Mouse (Mus musculus): ENCODE results near the gene Pithd1.
A peak's percentile ranks its signal among the peaks of the same experiment; 100 is the strongest.
"Not testable (repeated sequence)": the region's sequence is repeated elsewhere in the genome, so short reads cannot be mapped to it uniquely, and the experiment has no call there.

The Pithd1 gene

DNA sequence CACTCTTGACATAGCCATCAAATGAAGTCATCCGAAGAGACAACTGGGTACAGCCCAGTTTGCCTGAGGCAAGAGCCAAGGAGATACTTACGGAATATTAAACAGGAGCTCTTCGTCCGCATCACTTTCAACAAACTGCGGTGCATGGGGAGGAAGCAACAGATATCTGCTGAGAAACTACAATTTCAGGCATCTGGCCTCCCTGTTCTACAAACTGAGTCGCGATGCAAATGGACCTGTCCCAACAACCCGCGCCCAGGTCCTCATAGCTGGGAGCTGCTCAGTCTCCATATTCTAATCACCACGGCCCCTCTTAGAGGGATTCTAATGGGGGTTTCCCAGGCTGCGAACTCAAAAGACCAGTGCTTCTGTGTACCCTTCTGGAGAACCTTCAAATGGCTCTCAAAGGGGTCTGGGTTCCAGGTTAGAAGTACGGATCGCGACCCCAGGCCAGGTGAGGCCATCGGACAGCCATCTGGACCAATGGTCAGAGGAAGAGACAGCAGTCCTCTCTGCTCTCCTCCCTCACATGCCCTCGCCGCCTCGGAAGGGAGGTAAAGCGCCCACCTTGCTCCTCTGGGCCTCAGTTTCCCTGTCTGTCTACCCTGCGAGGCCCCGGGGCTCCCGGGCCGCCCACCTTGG, 642 bp downstream of the Pithd1 start:
- no peak for DNase-seq

DNA sequence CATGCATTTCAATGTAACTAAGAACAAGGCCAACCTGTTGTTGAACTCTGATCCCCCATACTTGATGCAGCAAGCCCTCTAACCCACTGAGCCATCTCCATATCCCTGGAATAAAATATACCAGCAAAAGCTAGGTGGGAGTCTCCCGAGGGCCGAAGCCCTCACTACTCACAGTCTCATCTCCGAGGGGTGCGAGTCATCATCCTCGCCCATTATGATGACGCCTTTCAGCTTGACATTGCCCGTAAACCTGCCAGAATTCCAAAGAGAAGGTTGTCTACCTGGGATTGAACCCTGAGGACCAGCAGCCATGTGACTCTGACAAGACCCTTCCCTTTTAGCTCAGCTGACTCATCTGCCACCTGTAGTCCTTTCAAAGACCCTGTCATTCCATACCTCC, 1.3 kb downstream of the Pithd1 start:
- DNase-seq, result no peak

DNA sequence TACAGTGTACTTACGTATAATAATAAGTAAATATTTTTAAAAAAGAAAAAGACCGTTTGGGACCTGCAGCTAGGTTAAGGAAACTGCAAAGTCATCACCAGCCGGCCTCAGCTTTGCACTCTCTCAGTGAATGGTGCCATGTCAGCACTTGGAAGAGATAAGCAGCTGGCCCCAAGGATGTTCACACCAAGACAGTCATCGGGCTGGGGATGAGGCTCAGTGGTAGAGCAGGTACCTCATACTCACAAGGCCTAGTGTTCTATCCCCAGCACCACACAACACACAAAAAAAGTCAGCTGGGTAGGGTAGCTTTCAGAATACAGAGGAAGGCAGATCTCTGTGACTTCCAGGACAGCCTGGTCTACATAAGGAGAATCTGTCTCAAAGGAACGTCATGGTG, 1.9 kb downstream of the Pithd1 start:
- DNase-seq, result no peak

DNA sequence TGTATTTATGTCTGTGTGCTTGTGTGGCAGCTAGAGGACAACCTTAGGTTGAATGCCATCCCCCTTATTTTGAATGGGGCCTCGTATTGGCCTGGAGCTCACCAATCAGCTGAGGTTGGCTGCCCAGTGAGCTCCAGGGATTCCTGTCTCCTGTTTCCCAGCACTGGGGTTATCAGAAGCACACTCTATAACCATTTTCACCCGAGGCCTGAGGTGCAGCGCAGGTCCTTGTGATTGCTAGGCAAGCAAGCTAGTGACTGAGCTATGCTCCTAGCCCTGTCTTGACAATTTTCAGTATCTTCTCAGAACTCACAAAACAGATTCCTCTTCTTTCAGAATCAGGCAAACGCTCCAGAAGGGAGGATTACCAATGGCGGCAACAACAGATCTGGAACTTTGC, 2.5 kb downstream of the Pithd1 start:
- DNase-seq, result no peak

DNA sequence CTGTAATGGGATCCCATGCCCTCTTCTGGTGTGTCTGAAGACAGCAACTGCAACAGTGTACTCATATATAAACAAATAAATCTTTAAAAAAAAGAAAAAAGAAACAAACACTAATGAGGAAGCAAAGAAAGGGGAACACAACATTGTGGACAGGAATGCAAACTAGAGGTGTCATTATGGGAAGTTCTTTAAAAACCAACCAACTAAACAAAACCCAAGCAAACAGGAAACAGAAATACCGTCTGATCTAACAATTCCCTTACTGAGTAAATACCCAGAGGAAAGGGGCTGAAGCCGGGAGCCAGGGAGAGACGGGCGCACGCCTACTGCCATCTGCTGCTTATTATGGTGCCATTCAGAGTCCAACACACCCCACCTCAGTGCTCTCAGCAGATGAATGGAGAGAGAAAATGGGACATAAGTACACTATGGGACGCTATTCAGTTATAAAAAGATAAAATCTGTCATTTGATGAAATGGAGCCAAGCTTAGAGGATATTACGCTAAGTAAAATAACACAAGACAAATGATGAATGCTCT, 5.5 kb downstream of the Pithd1 start:
- DNase-seq, result no peak

DNA sequence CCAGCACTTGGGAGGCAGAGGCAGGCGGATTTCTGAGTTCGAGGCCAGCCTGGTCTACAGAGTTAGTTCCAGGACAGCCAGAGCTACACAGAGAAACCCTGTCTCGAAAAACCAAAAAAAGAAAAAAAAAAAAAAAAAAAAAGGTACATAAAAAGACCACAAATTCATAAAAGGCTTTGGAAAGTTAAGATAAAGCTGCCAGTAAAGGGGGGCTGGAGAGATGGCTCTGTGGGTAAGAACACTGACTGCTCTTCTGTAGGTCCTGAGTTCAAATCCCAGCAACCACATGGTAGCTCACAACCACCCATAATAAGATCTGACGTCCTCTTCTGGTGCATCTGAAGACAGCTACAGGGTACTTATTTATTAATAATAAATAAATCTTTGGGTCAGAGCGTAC, 6.8 kb downstream of the Pithd1 start:
- not testable (repeated sequence) for DNase-seq

DNA sequence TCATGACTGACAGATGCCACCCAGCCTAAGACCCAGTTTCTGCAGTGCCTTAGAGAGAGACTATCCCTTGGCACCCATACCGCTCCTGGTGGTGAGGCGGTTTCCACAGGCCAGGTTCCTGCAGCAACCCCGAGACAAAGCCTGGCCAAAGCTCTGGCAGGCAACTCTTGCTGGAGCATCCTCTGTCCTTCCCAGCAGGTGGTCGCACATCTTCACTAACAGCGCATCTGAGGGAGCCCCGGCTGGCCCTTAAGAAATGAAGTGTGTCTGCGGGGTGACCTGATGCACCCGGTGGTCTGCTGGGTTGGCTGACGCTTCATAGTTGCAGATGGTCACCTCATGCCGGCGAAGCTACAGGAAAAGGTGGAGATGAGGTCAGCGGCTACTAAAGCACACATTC, 10.9 kb downstream of the Pithd1 start:
- no peak for DNase-seq

DNA sequence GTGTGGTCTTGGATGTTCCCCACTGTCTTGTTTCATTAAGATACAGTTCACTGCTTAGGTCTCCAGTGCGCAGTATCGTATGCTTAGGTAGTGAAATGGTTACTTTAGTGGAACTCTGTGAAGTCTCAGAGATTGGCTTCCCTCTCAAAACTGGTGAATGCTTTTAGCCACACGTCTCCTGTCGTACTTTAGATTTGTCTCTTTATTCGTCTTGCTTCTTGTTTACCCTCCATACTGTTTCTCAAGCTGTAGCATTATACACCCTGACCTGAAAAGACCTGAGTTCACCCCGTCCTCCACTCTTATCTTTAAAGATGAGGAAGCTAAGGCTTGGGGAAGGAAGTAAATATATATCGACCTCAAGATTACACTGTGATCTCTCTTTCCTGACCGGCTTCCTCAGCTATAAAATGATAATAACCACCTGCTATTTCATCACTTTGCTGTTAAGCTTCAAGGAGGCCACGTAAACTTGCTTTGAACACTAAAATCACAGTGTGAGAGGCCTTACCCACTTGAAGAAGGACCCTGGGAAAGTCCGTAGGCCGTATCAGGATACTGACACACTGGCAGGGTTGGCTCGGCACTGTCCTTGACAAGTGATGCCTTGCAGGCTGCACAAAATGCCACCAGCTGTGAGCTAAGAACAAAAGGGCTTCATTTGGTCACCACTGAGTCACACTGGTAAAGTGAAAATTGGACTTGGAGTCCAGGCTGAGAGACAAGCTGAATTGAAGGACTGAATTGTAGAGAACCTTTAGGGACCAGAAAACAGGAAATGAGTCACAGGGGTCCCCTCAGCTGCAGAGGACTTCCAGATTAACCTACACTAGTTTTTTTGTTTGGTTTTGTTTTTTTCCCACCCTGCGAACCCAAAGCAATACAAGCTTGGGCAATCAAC, 13.9 kb downstream of the Pithd1 start:
- DNase-seq, result no peak

DNA sequence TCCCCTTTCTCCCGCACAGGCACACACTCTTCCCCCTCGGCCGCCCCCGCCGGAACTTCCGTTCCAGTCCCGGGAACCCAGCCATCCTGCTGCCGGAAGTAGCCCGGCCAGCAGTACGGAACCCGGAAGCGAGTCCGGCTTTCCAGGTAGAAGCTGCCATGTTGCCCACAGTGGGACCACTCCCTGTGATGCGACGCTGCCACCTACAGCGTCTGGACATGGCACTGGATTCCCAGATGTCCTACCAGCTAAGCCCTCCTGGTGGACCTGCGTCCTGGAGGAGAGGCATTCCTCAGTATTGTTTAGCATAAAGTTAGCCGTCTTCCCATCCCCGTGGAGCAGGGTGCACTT, 14.5 kb downstream of the Pithd1 start, which contains the start of gene Lypla2:
TSS of gene Lypla2 (minus strand) at position 71 of the 351 bp plus-strand sequence.
- peak; percentile 91 for DNase-seq

DNA sequence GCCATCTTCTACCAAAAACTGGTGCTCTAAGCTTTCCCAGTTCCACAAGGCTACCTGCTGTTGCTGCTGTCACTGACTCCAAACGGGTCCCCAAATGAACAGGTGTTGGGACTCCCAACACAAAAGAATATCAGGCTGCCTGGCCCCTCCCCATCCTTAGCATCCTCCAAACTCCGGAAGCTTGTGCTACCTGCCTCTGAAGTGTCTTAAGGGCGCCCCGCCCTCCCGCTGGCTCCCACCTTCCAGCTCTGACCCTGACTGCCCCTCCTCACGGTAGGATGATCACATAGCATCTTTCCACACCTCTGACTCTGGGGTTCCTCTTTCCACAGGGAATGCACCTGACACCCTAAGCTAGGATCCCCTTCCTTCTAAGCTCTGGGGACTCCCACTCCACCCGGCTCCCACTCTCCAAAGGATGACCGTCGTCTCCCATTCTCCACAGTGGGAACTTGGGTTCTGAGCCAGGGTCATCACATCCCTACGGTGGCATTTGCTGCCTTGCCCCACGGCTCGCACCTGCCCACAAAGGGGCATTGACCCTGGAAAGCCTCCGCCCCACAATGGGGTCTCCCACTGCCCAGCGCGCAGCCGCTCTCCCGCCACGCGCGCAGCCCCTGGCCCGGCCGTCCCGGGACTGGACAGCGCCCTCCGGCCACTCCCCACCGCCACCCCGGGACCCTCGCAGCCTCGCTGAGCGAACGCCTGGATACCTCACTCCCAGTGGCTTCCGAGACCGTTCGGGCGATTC, 15.1 kb downstream of the Pithd1 start:
- no peak for DNase-seq

DNA sequence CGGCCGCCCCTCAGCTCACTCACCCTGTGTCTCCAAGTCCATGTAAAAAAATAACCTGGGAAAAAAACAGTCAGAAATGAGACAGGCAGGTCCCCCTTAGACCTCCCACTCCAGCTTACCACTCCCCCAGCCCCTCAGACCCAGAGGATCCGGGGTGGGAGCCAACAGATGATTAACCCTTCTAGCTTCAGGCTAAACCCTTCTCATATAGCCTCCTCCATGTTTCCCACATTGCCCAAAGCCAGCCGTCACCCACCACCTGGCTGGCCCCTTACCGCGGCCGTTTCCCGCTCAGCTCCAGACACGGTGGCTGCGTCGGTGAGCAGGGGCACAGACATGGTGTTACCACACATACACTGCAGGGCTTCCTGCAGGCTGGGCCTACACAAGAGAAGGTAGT, 16.5 kb downstream of the Pithd1 start:
- DNase-seq, result no peak

DNA sequence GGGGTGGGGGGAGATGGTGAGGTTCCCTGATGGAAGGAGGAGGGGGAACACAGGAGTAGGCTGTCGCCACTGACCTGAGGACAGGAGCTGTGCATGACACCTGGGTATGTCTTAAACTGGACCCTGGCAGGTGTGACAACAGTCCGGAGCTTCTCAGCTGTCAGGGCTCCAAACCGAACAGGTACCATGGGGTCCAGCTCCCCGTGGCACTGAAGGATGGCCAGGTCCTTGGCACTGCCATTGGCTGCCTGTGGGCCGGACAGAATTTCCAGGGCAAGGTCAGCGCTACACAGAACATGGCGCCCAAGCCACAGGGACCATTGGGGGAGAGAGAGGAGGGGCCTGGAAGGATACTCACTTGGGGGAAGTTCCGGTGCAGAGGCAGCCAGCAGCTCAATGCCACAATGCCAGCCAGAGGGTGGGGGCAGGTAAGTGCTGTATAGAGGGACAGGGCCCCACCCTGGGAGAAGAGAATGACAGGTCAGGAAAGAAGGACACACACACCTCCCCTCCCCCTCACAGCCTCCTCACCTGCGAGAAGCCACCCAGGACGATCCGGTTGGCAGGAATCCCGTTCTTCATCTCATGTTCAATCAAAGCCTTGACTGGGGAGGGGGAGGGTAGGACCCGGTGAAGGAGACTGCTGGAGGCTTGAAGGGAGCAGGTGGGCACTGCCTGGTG, 17.9 kb downstream of the Pithd1 start:
- DNase-seq, result no peak

DNA sequence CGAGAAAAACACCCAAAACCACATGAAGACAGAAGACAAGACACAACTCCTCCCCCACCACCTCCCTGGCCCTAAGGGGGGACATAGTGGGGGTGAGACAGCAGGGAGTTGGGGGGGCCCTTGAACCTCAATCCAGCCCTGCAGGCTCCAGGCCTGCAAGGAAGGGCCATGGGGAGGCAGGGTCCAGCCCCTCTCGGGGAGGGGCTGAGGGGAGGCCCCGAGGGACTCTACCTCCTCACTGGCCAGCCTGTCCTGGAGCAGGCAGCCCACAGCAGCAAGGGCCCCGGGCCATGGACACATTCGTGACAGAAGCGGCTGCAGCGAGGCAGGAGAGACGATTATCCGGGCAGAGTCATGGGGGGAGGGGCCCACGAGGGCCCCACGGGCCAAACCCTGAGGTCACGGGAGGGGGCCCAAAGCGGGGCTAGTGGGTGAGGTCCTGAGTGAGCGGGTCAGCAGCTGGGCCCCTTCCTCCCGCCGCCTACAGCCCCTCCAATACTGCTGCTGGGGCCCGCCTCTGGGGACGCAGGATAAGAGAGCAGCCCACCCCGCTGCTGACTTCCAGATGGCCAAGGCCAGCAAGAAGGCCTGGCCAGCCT, 18.7 kb downstream of the Pithd1 start:
- no peak for DNase-seq

DNA sequence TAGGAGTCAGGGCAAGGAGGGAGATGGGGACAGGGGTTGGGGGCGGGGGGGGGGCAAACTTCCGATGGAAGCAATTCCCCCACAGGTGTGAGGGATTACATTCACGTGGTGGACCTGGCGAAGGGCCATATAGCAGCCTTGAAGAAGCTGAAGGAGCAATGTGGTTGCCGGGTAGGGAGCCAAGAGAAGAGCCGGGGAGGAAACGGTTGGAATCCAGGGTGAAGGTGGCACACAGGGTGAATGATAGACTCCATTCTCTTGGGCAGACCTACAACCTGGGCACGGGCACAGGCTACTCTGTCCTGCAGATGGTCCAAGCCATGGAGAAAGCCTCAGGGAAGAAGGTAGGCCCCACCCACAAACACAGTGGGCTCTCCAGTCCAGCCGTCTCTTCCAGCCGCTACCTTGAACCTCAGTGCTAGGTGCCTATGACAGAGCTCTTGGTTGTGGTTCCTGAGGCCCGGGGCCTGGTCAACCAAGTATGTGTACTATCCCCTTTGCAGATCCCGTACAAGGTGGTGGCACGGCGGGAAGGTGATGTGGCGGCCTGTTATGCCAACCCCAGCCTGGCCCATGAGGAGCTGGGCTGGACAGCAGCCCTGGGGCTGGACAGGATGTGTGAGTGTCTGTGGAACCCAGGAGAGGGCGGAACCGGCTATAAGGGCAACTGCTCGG, 19.8 kb downstream of the Pithd1 start:
- DNase-seq, result no peak

DNA sequence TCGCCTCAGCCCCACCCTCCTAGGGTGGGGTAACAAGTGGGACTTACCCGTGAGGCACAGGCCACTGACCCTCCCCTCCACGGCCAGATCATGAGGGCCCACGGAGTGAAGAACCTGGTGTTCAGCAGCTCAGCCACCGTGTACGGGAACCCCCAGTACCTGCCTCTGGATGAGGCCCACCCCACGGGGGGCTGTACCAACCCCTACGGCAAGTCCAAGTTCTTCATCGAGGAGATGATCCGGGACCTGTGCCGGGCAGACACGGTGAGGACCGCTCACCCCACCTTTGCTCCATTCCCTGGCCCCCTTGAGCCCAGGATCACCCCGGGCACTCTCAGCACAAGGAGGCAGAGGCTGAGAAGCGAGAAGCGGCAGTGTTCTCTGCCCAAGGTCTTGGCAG, 20.8 kb downstream of the Pithd1 start:
- no peak for DNase-seq

DNA sequence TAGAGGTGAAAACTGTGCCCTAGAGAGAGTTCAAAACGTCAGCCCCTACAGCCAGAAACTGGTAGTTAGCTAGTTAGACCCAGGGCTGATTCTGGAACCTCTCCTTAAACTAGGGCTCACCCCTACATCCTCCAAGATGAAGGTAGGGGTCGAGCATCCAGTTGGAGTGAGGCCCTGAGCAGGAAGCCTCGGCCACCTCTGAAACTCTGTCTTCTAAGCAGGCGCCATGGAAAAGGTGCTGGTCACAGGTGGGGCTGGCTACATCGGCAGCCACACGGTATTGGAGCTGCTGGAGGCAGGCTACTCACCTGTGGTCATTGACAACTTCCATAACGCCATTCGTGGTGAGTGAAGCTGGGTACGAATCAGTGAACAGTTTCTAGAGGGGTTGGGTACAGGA, 22.0 kb downstream of the Pithd1 start:
- DNase-seq, result no peak

DNA sequence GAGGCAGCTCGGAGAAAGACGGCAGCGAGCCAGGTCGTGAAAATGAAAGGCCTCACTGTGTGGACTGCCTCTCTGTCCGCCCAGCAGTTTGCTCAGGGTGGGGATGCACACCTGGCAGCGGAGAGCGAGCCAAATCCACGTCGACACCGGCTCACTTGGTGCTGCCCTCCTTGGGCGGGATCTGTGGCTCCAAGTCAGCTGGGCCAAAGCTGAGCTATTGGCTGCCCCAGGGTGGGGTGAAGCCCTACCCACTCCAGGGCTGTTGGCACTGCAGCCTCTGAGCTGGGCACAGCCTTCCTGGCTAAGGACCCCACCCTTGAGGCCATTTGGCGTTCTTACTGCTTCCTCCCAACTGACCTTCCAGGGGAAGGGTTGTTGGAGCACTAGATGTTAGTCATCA, 22.6 kb downstream of the Pithd1 start:
- peak; percentile 53 for DNase-seq

DNA sequence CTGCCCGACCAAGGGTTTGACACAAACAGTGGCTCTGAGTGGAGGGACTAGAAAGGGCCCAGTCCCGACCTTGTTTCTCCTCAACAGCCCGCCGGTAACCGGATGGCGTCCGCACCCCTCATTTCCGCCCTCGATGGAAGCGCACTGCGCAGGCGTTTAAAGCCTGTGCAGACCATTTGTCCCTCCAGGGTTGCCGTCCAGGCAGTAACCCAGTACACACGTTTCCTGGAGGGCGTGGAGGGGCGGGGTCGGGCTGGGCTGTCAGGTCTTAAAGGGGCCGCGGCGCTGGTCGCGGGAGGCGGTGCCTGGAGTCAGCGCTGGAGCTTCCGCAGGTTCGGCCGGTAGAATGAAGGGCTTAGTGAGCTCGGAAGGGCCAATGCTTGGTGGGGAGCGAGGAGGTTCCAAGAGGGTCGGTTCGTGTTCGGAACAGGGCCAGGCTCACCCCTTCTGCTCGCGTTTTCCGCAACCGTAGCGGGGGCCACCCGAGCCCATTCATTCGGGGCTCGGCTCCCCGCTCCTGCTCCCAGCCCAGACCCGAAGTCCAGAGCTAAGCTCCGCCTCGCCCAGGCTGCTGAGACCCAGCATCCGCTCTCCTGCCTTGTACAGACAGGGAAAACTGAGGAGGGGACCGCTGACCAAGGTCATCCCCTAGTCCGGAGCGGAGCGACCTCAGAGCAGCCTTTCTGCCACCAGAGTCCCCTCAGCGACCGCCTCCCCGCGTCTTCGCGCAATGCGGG, 23.4 kb downstream of the Pithd1 start, which contains the start of gene Gale:
TSS of gene Gale (plus strand) at position 271 of the 737 bp plus-strand sequence.
- DNase-seq, result peak; percentile 92

DNA sequence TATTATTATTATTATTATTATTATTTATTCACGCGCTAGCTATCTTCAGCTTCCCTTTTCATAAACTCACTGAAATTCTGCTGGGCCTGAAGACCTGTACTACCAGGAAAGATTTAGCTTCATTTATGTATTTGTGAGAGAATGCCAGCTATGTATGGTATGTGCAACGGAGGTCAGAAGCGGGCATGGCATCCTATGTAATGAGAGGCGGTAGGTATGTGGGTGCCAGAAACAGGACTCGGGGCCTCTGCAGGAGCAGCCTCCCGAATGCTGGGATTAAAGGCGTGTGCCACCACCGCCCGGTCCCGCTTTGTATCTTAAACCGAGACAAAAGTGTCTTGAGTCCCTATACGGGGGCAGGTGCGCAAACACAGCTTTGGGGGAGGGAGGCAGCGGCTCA, 24.1 kb downstream of the Pithd1 start:
- DNase-seq, result no peak

DNA sequence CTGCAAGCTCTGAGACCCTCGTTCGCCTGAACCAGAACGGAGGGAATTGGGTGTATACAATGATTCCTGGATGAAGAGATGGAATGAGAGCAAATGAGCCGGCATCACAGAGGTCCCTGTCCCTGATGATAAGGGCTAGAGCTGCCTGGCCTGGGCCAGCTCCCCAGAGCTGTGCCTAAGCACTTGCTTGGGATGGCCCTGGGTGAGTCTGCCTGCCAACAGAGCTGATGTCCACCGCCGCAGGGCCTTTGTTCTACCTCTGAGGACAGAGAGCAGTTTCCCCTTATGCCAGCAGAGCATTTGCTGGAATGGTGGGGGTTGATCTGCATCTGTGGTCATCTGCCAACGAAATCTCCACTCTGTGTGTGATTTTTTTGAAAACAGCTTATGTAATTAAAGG, 24.9 kb downstream of the Pithd1 start:
- no peak for DNase-seq

DNA sequence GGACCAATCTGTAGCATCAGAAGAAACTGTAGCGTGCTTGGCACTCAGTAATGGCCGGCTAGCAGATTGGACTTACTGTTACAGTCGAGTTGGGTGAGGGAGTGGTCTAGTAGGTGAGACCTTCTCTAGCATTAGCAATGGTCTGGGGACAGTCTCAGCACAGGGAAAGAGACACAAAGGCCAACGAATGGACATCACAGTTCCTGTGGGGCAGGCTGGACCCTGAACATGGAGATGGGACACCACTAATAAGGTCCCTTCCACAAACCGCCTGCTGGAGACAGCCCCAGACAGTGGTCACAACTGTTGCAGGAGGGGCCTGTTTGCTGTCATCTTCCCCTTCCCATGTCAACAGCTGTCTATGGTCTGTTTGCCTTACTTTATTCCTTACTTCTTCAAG, 25.4 kb downstream of the Pithd1 start:
- DNase-seq, result no peak

Measured in right cerebral cortex, postnatal 4 days (tissue).